Mouse (Mus musculus) kidney, postnatal 36 days (tissue): ENCODE measurements at regions not wholly inside any gene's neighbourhood (a gene's known extent, or its start where the extent isn't known, plus 50 kb on each side); places are given as distances from the start of the nearest gene placed in this dataset.
A peak's percentile ranks its signal among the peaks of the same experiment; 100 is the strongest.

Experiments
- DNase-seq, 2 experiments: peaks; one replicate each; pipeline ENCODE4 v3.0.0; 2021 to 2022; ENCODE audit warnings: mixed read lengths in 2 of 2

- no peak for DNase-seq
Observed at GRCm38 (mm10) chr13:101215131-101215641, 382.0 kb upstream of the Slc30a5 start.

GRCm38 (mm10) chr13:101214094-101214493 is 380.9 kb upstream of the Slc30a5 start:
- no peak for DNase-seq

DNA sequence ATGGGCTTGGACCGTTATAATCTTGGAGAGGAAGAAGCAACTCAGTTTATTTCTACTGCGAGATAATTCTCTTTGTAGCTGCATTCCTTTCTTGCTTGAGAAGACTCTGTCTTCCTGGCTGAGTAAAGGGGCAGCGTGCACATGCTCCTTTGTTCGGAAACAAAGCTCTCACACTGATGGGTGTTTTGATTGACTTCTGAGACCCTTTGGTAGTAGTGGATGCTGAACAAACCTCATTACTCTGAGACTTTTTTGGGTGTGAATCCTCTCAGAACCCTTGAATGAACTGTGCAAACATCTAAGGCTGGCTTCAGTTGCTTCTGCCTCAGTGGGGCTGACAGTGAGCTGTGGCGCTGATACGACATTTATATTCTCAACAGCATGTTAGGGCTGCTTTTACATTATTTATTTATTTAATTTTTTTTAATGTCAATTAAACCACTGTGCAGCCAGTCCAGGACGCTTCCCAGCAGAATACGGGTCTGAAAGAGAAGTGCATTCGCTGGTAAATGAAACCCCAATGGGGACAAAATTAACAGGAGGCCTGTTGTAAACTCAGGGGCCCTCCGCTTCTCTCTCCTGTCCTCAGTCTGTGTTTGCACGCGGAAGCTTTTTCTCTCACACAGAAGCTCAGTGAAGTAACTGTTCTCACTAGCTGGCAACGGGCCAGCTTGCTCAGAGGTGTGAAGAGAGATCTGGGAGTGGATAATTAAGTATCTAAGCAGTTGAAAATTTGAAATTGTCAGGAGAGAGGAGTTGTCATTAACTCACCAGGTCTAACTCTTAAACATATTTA is 380.1 kb upstream of the Slc30a5 start:
- DNase-seq = peak; percentile 18 to 55

- no peak for DNase-seq
Observed at GRCm38 (mm10) chr13:101212341-101212895, 379.2 kb upstream of the Slc30a5 start.

DNA sequence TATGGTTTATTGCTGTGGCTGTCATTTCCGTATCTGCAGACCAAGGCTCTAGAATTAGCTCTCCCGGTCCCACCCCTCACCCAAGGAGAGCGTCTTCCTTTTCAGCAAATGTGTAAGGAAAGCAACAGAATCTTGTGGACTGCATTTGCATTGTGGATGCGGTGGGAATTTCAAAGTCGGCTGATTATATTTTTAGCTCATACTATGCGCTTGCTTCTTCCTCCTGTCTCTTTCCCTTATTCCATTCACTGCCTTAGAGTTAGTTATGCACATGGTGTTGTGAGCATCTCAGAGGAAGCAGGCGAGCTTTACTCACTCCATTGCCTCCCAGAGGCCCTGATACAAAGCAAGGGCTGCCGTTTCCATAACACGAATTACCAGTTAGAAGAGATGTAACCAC is 375.6 kb upstream of the Slc30a5 start:
- no peak for DNase-seq

GRCm38 (mm10) chr13:101203463-101203862 is 370.2 kb upstream of the Slc30a5 start:
- DNase-seq = no peak

- DNase-seq = no peak
Observed at GRCm38 (mm10) chr13:101202565-101203313, 369.5 kb upstream of the Slc30a5 start.

DNA sequence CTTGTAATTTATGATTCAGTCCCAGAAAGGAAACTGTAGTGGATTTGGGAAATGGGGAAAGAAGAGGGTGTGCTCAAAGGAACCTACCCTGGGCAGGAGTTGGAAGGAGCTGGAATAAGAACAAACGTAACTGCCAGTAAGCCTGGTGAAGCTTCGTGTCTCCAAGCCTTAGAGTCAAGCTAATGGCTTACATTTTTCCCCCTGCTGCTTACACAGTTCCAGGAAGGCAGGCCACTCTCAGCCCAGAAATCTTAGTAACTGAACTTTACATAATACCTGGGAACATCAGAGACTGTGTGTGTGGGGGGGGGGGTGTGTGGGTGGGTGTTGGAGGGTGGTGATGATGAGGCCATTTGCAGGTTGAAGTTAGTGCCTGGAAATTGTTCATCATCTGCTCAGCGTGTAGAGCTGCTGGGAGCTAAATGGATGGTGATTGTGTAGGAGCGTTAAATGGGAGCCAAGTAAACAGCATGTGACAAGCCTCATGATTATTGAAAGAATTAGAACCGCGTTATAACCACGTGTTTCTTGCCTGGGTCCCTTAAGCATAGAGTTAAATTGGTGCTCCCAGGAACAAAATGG is 357.1 kb upstream of the Slc30a5 start:
- DNase-seq = no peak

GRCm38 (mm10) chr13:101182387-101182786 is 349.2 kb upstream of the Slc30a5 start:
- no peak for DNase-seq

GRCm38 (mm10) chr13:101175017-101175689 is 341.9 kb upstream of the Slc30a5 start:
- DNase-seq = no peak

- DNase-seq = peak; percentile 11 to 14
Observed at GRCm38 (mm10) chr13:101161768-101162167, 328.5 kb upstream of the Slc30a5 start.

- DNase-seq = no peak
Observed at GRCm38 (mm10) chr13:101159878-101160277, 326.7 kb upstream of the Slc30a5 start.

DNA sequence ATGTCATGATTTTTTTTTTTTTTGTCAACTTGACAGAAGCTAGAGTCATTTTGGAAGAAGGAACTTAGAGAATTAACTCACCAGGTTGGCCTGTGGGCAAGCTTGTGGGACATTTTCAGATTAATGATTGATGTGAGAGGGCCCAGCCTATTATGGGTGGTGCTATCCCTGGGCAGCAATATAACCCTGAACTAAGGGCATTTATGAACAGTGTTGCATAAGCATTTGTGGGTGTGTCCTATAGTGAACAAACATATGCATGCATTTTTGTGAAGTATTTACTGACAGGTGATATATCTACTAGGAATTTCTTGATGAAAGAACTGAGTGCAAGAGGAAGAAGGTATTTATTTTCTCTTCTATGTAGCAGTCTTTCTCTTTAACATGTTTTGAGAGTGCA is 320.5 kb upstream of the Slc30a5 start:
- no peak for DNase-seq

- DNase-seq = peak; percentile 50 to 60
Observed at GRCm38 (mm10) chr13:101142761-101143160, 309.5 kb upstream of the Slc30a5 start.

- no peak for DNase-seq
Observed at GRCm38 (mm10) chr13:101142104-101142735, 309.0 kb upstream of the Slc30a5 start.

GRCm38 (mm10) chr13:101129466-101129865 is 296.2 kb upstream of the Slc30a5 start:
- DNase-seq = no peak

DNA sequence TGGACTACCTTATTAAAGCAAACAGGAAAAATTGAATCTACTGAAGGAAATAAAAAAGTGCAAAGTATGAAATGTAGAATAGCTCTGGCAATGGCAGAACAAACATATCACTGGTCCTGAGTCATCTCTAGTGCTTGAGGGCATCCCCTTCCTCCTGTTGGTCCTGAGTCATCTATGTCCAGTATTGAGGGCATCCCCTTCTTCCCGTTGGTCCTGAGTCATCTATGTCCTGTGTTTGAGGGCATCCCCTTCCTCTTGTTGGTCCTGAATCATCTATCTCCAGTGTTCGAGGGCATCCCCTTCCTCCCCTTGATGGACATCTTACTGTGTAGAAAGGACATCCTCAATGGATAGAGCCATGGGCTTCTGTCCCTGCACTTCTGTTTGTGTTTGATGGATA is 294.6 kb upstream of the Slc30a5 start:
- DNase-seq = no peak

GRCm38 (mm10) chr13:101127262-101127661 is 294.0 kb upstream of the Slc30a5 start:
- DNase-seq = no peak

- peak in 1 of 2 experiments; percentile 24 for DNase-seq
Observed at GRCm38 (mm10) chr13:101117311-101117710, 284.1 kb upstream of the Slc30a5 start.

DNA sequence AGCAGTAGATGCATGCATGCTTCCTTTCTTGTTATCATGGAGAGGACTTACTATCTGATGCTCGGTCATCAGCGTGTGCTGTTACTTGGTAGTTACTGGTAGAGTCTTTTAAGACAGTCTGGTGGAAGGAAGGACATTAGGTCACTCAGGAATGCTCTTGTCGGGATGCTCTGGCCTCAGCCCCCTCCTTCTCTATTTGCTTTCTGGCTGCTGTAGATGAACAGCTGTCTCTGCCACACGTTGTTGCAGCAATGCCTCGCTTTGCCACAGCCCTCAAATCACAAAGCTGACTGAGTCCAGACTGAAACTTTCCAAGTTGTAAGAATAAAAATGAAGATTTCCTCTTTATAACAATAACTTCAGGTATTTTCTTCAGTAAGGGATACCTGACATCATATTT is 282.1 kb upstream of the Slc30a5 start:
- no peak for DNase-seq

DNA sequence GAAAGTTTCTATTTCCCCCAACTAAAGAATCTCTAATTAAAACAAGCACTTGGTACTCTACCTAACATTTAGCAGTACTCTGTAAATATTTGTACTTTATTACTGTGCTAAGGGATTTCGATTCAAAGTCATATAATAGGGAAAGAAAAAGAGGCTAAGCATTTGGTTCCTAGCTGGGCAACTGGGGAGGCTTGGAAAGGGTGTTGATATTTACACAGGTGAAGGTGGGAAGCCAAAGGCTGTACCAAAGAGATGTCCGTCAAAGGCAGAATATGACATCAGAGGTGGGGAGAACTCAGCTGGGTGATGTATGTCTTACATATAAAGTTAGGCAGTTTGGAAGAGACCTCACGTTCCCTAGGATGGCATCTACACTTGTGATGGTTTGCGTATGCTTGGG is 278.9 kb upstream of the Slc30a5 start:
- no peak for DNase-seq

GRCm38 (mm10) chr13:101111773-101112172 is 278.5 kb upstream of the Slc30a5 start:
- no peak for DNase-seq
